Mouse (Mus musculus) heart, adult 18-20 months (tissue): ENCODE data around the gene Dohh. TPM values are rescaled to one million over a fixed set of nuclear protein-coding genes. Genes with fewer than 3 reads are reported as not detected.
A peak's percentile ranks its signal among the peaks of the same experiment; 100 is the strongest.

Experiments
- DNase-seq, 2 experiments: peaks; one replicate each; pipeline ENCODE4 v3.0.0; 2021 to 2022; ENCODE audit warnings: mixed read lengths in 1 of 2
- total RNA-seq, 2 experiments: library from RNA; stranded (reverse); gene quantifications; 2 replicates each; pipeline ENCODE4 v1.2.3; 2021

The Dohh gene
- total RNA-seq, 2 experiments from 2014 or later: 49.9 to 59.6 TPM

DNA sequence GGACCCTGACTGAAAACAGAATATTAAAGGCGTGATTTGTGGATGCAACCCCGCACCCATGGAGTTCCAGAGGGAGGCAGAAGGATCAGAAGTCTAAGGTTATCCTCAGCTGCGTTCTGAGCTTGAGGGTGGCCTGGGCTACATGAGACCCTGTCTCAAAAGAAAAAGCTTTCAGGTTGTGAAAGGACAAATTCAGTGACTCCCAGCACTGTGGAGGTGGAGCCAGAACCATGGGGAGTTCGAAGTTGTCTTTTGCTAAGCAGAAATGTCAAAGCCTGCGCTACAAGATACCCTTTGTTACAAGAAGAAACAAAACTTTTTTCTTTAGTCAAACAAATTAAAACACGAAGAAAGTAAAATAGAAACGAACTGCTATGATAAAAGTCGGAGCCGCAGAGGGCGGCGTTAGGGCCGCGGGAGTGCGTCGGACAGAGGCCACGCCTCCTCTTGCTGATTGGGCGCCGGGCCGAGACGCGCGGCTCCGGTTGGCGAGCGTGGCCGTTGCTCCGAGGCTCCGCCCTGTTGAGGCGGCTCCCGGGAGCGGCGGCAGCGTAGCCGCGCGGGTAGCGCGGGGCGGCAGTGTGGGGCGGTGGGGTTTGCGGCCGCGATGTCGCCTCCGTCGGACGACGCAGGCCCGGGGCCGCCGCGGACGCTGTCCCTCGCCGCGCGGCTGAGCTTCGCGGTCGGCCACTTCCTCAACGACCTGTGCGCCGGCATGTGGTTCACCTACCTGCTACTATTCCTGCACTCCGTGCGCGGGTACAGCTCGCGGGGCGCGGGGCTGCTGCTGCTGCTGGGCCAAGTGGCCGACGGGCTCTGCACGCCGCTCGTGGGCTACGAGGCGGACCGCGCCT lies 27.0 kb upstream of the Dohh start, which contains the start of gene Mfsd12:
Gene Mfsd12, plus strand, starts transcription at position 501 of the 854 bp plus-strand sequence.
- peak; percentile 94 to 95 for DNase-seq

DNA sequence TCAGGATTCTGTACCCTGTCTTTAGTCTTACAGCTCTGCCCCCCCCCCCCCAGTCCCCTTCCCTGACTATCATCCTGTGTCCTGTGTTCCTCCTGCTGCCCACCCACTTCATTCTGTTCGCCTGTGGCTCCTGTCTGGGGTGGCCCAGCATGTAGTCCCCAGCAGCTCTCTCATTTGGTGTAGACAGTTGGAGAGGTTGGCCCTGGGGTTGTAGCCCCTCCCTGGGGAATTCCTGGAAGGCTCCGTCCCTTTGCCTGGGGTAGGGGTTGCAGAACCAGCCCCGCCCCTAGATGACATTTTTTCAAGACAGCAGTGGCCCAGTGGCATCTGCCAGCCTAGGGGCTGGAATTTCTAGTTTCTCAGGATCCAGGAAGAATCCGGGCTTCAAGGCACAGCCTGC lies 26.0 kb upstream of the Dohh start:
- no peak for DNase-seq

GRCm38 (mm10) chr10:81358841-81359240 lies 25.4 kb upstream of the Dohh start:
- no peak for DNase-seq

GRCm38 (mm10) chr10:81360721-81361120 lies 23.5 kb upstream of the Dohh start:
- DNase-seq: no peak

- no peak for DNase-seq
Observed at GRCm38 (mm10) chr10:81362336-81362949, 21.8 kb upstream of the Dohh start.

- peak; percentile 55 to 68 for DNase-seq
Observed at GRCm38 (mm10) chr10:81363436-81364346, 20.5 kb upstream of the Dohh start.

- peak in 1 of 2 experiments; percentile 60 for DNase-seq
Observed at GRCm38 (mm10) chr10:81364666-81365065, 19.6 kb upstream of the Dohh start.

- DNase-seq: no peak
Observed at GRCm38 (mm10) chr10:81365073-81365472, 19.2 kb upstream of the Dohh start.

DNA sequence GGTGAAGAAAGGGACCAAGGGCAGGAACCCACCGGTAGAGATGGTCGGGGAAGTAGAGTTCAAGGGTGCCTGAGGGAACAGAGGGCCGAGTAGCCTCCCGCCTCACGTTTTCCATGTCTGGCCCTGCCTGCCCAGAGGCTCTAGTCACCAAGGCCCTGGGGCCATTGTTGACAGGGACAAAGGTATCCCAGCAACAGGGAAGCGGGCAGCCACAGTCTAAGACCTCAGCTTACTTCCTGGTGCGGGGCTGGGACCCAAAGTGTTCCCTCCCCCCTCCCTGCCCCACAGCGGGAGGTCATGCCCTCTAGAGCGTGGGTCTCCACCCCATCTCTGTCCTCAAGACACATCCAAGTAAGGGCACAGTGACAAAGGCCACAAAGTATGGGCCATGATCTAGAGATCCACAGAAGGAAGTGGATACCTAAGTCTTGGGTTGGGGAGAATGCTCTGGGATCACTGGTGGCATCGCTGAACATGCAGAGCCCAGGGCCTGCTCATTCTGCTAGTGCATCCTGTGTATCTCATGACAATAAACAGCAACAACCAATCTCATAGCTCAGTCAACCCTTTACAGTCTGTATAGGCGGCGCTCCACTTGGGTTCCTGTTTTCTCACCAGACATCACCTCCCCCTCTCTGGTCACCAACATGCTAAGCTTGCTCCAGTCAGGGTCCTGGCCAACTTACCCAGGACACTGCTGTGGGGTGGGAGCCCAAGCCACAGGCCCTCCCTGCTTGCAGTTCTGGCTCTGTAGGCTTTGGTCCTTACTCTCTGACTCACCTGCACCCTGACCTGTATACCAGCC lies 18.4 kb upstream of the Dohh start, which contains the start of gene 4930404N11Rik:
Gene 4930404N11Rik, minus strand, starts transcription at position 145 of the 805 bp plus-strand sequence.
- DNase-seq: no peak

DNA sequence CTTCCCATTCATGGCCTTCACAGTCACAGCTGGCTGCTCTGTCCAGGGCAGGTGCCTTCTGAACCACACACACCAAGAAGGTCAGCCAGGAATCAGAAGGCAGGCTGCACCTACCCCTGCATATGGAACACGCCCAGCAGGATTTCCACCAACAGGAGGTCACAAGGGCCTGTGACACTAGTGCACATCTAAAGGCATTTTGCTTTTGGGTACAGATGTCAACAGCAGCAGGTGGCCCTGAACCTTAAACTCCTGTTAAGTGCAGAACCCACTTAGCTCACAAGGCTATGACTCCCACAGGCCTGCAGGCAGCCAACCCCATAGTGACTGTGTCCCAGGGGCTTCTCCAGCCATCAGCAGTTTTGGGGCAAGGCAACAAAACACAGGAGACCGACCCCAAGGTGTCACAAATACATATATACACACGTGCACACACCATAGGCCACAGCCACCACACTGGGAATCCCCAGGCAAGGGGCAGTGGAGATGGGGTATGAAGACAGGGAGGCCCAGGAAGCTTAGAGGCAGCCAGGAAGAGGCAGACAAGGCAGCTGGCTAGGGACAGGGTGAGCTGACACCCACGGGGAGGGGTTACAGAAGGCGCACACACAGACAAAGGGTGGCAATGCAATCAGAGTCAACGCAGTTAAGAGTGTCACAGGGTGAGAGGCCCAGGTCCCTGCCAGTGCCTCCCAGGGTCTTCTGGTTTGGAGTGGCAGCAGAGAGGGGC lies 17.6 kb upstream of the Dohh start:
- no peak for DNase-seq

GRCm38 (mm10) chr10:81367207-81367495 lies 17.1 kb upstream of the Dohh start:
- DNase-seq: no peak

GRCm38 (mm10) chr10:81375322-81375721 lies 8.9 kb upstream of the Dohh start:
- DNase-seq: no peak

GRCm38 (mm10) chr10:81376561-81377361 lies 7.5 kb upstream of the Dohh start:
- DNase-seq: no peak

- DNase-seq: no peak
Observed at GRCm38 (mm10) chr10:81377362-81377664, 6.9 kb upstream of the Dohh start.

DNA sequence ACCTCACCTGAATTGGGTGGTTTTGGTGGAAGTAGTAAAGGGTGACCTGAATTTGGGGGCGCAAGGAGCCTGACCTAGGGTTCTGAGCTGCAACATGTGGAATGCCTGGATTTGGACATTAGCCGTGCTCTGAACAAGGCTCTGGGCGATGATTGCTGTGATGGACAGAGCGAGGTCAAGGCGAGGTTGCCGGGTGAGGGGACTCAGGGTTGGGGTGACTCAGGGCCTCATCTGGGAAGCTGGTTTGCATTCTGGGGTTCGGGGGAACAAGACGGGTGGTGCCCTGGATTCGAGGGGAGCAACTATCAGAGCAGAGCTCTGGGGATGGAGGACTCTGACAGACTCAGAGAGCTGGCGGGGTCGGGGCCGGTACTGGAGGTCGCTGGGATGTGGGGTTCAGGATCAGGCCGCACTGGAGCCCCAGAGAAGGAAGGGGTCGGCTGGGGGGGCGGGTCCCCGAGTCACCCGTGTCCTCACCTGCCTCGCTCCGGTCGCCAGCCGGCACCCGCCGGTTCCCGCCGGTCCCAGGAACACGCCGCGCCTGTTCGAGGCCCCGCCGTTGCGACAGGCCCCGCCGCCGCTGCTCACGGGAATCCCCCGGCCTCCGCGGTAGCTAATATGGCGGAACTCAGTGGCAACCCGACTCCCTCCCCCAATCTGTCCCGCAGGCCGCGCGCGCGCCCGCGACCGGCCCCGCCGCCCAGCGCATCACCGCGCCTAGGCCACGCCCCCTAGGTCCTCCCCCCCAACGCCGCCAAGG lies 6.3 kb upstream of the Dohh start, which contains the start of gene Fzr1:
Gene Fzr1, minus strand, starts transcription at position 724 of the 760 bp plus-strand sequence.
- DNase-seq: no peak

DNA sequence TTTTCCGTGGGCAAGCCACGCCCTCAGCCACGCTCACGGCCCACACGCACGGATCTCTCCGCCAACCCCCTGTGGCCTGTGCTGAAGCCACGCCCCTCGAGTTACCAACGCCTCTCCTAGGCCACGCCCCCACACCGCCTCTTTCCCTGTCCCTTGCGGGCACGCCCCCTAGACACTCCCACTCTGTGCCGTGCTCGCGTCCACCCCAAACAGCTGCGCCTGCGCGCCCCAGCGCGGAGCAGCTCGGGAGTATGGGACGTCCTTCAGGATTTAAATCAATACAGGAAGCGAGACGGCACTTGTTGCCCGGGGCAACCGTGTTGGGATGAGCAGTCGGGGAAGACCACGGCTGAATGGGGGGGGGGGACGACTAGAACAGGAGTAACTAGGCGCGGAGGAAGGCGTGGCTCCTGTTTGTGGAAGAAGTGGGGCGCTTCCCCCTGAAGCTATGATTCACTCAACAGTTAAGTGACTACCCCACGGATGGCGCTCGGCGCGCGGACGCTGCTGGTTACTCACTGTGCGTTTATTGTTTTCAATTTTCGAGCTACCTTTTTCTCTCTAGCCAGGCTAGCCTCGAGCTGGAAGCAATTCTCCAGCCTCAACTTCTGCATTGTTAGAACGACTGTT lies 5.6 kb upstream of the Dohh start:
- peak; percentile 100 for DNase-seq

- no peak for DNase-seq
Observed at GRCm38 (mm10) chr10:81379183-81379553, 5.1 kb upstream of the Dohh start.

DNA sequence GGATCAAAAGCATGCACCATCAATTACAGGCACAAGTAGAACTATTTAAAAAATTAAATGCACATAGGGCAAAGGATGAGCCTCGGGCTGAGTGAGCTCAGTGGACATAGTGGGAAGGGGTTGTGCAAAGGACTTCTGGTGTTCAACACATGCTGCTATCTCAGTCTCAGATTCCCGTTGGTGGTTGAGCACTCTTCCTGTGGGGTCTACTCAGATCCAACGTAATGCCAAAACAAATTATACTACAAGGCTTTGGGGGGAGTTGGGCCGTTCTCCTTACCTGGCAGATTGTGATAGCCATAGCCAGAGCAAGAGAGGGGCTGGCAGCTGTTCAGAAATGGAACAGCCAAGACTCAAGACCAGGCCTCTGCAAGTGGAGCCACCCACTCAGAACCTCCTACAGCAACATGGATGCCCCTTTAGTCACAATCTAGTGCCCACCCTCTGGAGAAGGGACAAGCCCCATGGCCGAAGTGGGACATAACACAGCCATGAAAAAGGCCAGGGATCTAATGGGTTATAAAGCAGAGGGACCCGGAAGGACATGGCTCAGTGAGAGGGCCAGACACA lies 4.3 kb upstream of the Dohh start:
- DNase-seq: no peak

- DNase-seq: no peak
Observed at GRCm38 (mm10) chr10:81382039-81382438, 2.2 kb upstream of the Dohh start.
